Mouse (Mus musculus) liver, embryonic 12.5 days (tissue): Measurements from ENCODE around the gene Hnrnpll. TPM values are rescaled to one million over a fixed set of nuclear protein-coding genes. Genes with fewer than 3 reads are reported as not detected.
A peak's percentile ranks its signal among the peaks of the same experiment; 100 is the strongest.
"Not testable (repeated sequence)": the region's sequence is repeated elsewhere in the genome, so short reads cannot be mapped to it uniquely, and the experiment has no call there.

Experiments
- ATAC-seq: fragments of 200-750 bp; cut with Nextera tagmentation; 2 replicates; pipeline ENCODE4 v1.8.0; 2017; ENCODE audit warnings: moderate number of reproducible peaks, mild to moderate bottlenecking, moderate library complexity
- H3K27ac ChIP-seq: fragments of 300-500 bp; sonication (generic); 2 replicates; pipeline ENCODE4 v1.5.1; 2016; ENCODE audit warnings: mild to moderate bottlenecking
- H3K27me3 ChIP-seq: fragments of 300-500 bp; sonication (generic); replicated peaks from 2 replicates; pipeline ENCODE4 v1.6.1; 2016; ENCODE audit warnings: mild to moderate bottlenecking, moderate library complexity
- H3K36me3 ChIP-seq: fragments of 300-500 bp; sonication (generic); 2 replicates; pipeline ENCODE4 v1.6.1; 2016; ENCODE audit warnings: mild to moderate bottlenecking, moderate library complexity
- H3K4me1 ChIP-seq: fragments of 300-500 bp; sonication (generic); 2 replicates; pipeline ENCODE4 v1.6.1; 2016
- H3K4me2 ChIP-seq: fragments of 300-500 bp; sonication (generic); 2 replicates; pipeline ENCODE4 v1.6.1; 2016; ENCODE audit warnings: mild to moderate bottlenecking, moderate library complexity
- H3K4me3 ChIP-seq: fragments of 300-500 bp; sonication (generic); 2 replicates; pipeline ENCODE4 v1.5.1; 2016; ENCODE audit warnings: mild to moderate bottlenecking, moderate library complexity
- H3K9ac ChIP-seq: fragments of 300-500 bp; sonication (generic); 2 replicates; pipeline ENCODE4 v1.6.1; 2016; ENCODE audit warnings: mild to moderate bottlenecking, moderate library complexity
- H3K9me3 ChIP-seq: fragments of 300-500 bp; sonication (generic); replicated peaks from 2 replicates; pipeline ENCODE4 v1.6.1; 2016; ENCODE audit warnings: mild to moderate bottlenecking, moderate library complexity
- WGBS: fragments of 180-500 bp; shearing (Covaris S2); methylation state at CpG from one replicate; pipeline ENCODE4 v1.1.7; 2016; ENCODE audit not compliant: insufficient replicate concordance; 5-methylcytosine and 5-hydroxymethylcytosine counted together
- polyA plus RNA-seq: library from polyadenylated mRNA; unstranded; fragments of >200 nt; fragmentation: Nextera tagmentation; extraction: Ambion mirVana; gene quantifications from 2 replicates; pipeline ENCODE4 v1.2.1, GENCODE M21; 2016

Hnrnpll gene
- polyA plus RNA-seq, 1 experiment from 2014 or later = 52.5 TPM

GRCm38 (mm10) chr17:80017389-80017788 is 44.7 kb downstream of the Hnrnpll start:
- H3K36me3 ChIP-seq = no peaks in the 10 kb centered on the region
- no peaks in the 10 kb centered on the region for H3K9me3 ChIP-seq
- H3K4me1 ChIP-seq = peaks cover 57% of the 10 kb centered on the region
- no peaks in the 10 kb centered on the region; the same call in 1 of the 2 replicates for H3K27me3 ChIP-seq
- no peak for ATAC-seq
- no peak overlapping the region for H3K4me3 ChIP-seq
- WGBS = 38% methylated on average over 12 of the region's 12 CpGs
- no peak overlapping the region for H3K27ac ChIP-seq
- H3K9ac ChIP-seq = no peak overlapping the region
- 0 out of 2 replicates have a peak overlapping the region, but pooled peaks have one; percentile 27 for H3K4me2 ChIP-seq

- not testable (repeated sequence) for H3K9ac ChIP-seq, H3K27ac ChIP-seq, H3K27me3 ChIP-seq, ATAC-seq, H3K4me3 ChIP-seq, H3K4me2 ChIP-seq, H3K36me3 ChIP-seq, H3K9me3 ChIP-seq
- WGBS = 74% methylated on average over 4 of the region's 4 CpGs
- peaks cover 62% of the 10 kb centered on the region for H3K4me1 ChIP-seq
These were observed 45.7 kb downstream of the Hnrnpll start for GRCm38 (mm10) chr17:80016400-80016799.

DNA sequence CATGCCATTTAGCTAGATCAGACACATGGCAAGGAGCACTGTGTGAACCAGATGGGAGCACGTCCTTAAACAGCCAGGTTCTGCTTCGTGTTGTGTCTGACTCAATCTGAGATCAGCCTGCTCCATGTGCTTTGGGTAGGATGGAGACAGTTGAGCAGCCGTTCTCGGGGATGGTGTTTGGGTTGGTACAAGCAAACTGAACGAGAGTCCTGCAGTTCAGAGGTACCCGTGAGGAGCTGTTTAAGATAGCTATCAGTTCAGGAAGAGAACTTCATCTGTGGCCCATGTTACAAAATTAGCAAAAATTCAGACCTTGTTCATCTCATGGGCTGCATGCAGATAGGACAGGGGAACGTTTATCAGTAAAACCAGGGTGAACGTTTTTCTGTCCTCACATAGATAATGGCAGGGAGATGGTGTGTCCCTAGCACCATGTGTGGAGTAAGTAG is 47.7 kb downstream of the Hnrnpll start:
- Histone ChIP-seq H3K4me2 (peak overlapping the region; percentile 54), H3K4me1 (peaks cover 57% of the 10 kb centered on the region), H3K36me3 (no peaks in the 10 kb centered on the region), H3K4me3 (peak overlapping the region; percentile 20), H3K9me3 (no peaks in the 10 kb centered on the region), H3K27me3 (peaks cover 8% of the 10 kb centered on the region), H3K27ac (peak overlapping the region; percentile 45), H3K9ac (peak overlapping the region; percentile 24; the same call in 1 of the 2 replicates)
- 18% methylated on average over 8 of the region's 8 CpGs for WGBS
- ATAC-seq = peak; percentile 90

DNA sequence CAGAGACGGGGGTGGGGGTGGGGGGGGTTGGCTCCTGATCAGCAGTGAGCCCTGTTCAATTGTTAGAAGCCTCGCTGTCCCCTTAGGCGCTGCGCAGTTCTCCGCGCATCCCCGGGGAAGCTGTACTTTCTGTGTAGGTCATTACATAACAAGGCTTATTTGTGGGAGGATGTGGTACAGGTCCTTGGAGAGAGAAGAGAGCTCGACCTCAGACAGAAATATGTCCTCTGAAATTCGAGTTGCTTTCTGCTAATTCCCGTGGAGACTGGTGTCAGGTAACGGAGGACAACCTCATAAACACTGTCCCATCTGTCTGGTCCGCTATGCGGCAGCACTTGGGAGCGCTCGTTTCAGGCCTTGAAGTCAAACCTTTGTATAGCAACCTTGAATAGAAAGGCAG is 52.2 kb downstream of the Hnrnpll start:
- no peak for ATAC-seq
- Histone ChIP-seq H3K27me3 (peaks cover 26% of the 10 kb centered on the region), H3K36me3 (no peaks in the 10 kb centered on the region), H3K27ac (no peak overlapping the region), H3K9ac (no peak overlapping the region), H3K4me3 (no peak overlapping the region), H3K4me2 (no peak overlapping the region), H3K4me1 (peaks cover 20% of the 10 kb centered on the region), H3K9me3 (no peaks in the 10 kb centered on the region)
- 45% methylated on average over 15 of the region's 15 CpGs for WGBS

- Histone ChIP-seq H3K4me3 (no peak overlapping the region), H3K4me2 (no peak overlapping the region), H3K9me3 (no peaks in the 10 kb centered on the region), H3K27ac (no peak overlapping the region), H3K9ac (no peak overlapping the region), H3K4me1 (peaks cover 13% of the 10 kb centered on the region), H3K36me3 (no peaks in the 10 kb centered on the region), H3K27me3 (peaks cover 26% of the 10 kb centered on the region)
- 36% methylated on average over 5 of the region's 5 CpGs for WGBS
- ATAC-seq = no peak
These were observed 53.3 kb downstream of the Hnrnpll start for GRCm38 (mm10) chr17:80008847-80009246.

DNA sequence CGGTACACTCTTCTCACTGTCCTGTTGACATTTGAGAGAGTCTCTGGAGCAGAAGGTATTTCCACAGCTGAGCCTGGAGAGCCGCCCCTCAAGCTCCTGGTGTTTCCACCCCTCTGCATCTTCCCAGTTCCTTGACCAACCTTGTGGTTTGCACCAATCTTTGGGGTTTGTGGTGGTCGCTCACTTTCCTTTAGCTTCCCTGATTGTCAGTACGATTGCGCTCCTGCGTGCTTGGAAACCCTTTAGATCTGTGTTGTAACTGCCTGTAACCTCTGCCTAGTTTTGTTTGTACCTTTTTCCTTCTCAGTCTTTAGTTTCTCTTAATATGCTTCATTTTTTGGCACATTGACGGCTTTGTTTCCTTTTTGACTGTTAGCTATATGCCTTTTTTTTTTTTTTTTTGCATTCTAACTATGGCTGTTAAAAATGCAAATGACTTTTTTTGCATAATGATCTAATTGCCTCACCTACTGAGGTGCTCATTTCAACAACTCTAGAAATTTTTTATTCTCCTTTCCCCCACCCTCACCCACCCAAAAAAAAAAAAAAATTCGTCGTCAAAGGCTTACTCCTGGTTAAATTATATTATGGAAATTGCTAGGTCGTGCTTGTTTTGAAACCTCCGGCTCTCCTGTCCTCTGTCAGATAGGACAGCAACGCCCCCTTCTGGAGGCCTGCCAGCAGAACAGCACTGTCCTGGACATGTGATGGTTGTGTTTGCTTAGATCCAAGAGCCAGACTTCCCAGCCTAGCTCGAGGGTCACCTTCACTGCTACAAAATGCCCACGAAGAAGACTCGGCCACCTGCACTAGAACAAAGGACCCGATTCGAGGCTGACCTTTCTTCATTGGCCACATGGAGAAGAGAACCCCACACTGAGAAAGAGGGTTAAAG is 57.5 kb downstream of the Hnrnpll start:
- H3K9me3 ChIP-seq = no peaks in the 10 kb centered on the region
- peak overlapping the region; percentile 48 for H3K4me2 ChIP-seq
- H3K36me3 ChIP-seq = no peaks in the 10 kb centered on the region
- H3K27me3 ChIP-seq = peaks cover 19% of the 10 kb centered on the region; the same call in 1 of the 2 replicates
- no peak overlapping the region for H3K4me3 ChIP-seq
- H3K9ac ChIP-seq = no peak overlapping the region
- peak; percentile 76 for ATAC-seq
- H3K4me1 ChIP-seq = peaks cover 4% of the 10 kb centered on the region
- H3K27ac ChIP-seq = no peak overlapping the region
- WGBS = 20% methylated on average over 17 of the region's 17 CpGs

DNA sequence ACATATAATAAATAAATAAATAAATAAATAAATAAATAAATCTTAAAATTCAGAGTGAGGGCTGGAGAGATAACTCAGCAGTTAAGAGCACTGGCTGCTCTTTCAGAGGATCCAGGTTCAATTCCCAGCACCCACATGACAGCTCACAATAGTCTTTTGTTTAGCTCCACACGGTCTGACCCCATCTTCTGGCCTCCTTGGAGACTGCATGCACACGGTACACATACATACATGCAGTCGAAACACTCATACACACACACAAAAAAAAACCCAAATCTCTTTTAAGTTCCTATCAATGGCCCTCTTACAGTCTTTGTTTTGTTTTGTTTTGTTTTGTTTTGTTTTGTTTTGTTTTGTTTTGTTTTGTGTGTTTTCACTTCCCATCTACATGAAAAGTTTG is 58.3 kb downstream of the Hnrnpll start:
- H3K4me3 ChIP-seq, H3K4me1 ChIP-seq, H3K27ac ChIP-seq, H3K36me3 ChIP-seq, ATAC-seq, H3K9ac ChIP-seq, H3K9me3 ChIP-seq: not testable (repeated sequence)
- H3K27me3 ChIP-seq = peaks cover 12% of the 10 kb centered on the region; the same call in 1 of the 2 replicates
- peak overlapping the region; percentile 48; the same call in 1 of the 2 replicates for H3K4me2 ChIP-seq
- 91% methylated on average over 3 of the region's 3 CpGs for WGBS

GRCm38 (mm10) chr17:80002385-80002852 is 59.7 kb downstream of the Hnrnpll start:
- no peaks in the 10 kb centered on the region for H3K9me3 ChIP-seq
- 69% methylated on average over 3 of the region's 3 CpGs for WGBS
- no peaks in the 10 kb centered on the region for H3K36me3 ChIP-seq
- H3K27me3 ChIP-seq = 0 out of 2 replicates have a peak, but pooled peaks cover under 1% of the 10 kb centered on the region
- H3K4me2 ChIP-seq = no peak overlapping the region
- no peak for ATAC-seq
- no peak overlapping the region for H3K4me3 ChIP-seq
- peaks cover 4% of the 10 kb centered on the region for H3K4me1 ChIP-seq
- no peak overlapping the region for H3K27ac ChIP-seq
- no peak overlapping the region for H3K9ac ChIP-seq

DNA sequence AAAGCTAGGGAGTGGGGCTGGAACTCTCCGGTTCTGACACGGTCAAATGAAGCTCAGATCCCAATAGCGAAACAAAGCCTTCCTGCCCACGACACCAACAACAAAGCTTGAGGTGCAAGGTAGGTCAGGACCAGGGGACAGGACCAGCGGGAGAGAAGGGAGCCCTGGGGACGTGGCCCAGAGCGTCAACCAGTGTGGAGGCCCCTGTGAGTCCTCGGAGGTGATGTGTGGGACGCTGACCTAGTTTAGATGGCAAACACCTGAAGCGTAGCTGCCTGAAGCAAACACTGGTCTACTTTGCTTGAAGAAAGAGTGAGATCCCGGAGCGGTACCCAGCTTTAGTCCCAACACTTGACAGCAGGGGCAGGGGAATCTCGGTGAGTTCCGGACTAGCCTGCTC is 62.5 kb downstream of the Hnrnpll start:
- H3K36me3 ChIP-seq = no peaks in the 10 kb centered on the region
- peaks cover 4% of the 10 kb centered on the region for H3K4me1 ChIP-seq
- no peak overlapping the region for H3K27ac ChIP-seq
- H3K4me2 ChIP-seq = no peak overlapping the region
- no peak for ATAC-seq
- WGBS = 79% methylated on average over 14 of the region's 14 CpGs
- H3K4me3 ChIP-seq = no peak overlapping the region
- H3K27me3 ChIP-seq = no peaks in the 10 kb centered on the region; the same call in 1 of the 2 replicates
- H3K9me3 ChIP-seq = no peaks in the 10 kb centered on the region
- no peak overlapping the region for H3K9ac ChIP-seq

- 76% methylated on average over 5 of the region's 5 CpGs for WGBS
- no peaks in the 10 kb centered on the region for H3K36me3 ChIP-seq
- no peak overlapping the region for H3K9ac ChIP-seq
- no peaks in the 10 kb centered on the region for H3K4me1 ChIP-seq
- H3K27ac ChIP-seq = no peak overlapping the region
- no peak for ATAC-seq
- H3K27me3 ChIP-seq = no peaks in the 10 kb centered on the region; the same call in 1 of the 2 replicates
- H3K4me3 ChIP-seq = no peak overlapping the region
- no peaks in the 10 kb centered on the region for H3K9me3 ChIP-seq
- no peak overlapping the region for H3K4me2 ChIP-seq
These were observed 63.1 kb downstream of the Hnrnpll start for GRCm38 (mm10) chr17:79998986-79999385.

DNA sequence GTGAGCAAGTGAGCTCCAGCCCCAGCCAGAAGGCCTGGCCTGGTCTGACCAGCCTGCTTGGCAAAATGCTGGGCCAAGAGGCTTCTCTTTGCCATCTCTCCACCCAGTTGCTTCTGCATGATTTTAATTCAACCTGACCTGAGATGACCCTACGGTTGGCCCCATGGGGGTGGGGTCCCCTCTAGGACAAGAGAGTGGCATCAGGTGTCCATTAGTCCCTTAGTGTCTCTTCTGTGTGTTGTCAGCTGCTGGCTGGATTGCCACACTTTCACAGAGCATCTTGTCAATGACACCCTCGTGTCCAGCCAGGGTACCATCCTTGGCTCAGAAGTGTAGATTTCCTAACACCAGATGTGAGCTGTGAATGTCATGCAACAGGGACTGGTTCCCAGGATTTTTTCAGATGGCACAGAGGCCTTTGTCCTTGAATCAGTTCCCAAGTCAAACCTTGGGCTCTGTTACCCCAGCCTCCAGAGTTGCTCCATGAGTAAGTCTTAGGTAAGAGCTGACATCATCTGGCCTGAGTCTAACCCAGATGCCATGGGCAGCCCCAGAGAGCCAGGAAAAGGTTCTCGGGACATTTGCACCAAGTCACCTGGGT is 66.9 kb downstream of the Hnrnpll start:
- H3K27ac ChIP-seq = no peak overlapping the region
- H3K4me1 ChIP-seq = no peaks in the 10 kb centered on the region
- no peak overlapping the region for H3K4me3 ChIP-seq
- no peak overlapping the region for H3K9ac ChIP-seq
- WGBS = 70% methylated on average over 3 of the region's 3 CpGs
- peaks cover 5% of the 10 kb centered on the region; the same call in 1 of the 2 replicates for H3K27me3 ChIP-seq
- H3K9me3 ChIP-seq = no peaks in the 10 kb centered on the region
- no peak for ATAC-seq
- H3K36me3 ChIP-seq = no peaks in the 10 kb centered on the region
- H3K4me2 ChIP-seq = no peak overlapping the region

DNA sequence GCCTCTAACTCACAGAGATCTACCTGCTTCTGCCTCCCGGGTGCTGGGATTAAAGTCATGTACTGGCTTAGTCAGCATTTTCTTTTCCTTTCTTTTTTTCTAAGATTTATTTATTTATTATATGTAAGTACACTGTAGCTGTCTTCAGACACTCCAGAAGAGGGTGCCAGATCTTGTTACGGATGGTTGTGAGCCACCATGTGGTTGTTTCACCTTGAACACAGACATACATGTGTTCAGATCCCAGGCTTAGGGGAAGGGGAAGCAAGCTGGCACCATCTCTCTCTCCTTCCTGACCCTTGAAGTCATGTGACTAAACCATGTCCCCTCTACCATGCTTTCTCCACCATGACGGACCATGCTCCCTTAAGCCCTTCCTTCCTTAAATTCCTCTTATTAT is 70.0 kb downstream of the Hnrnpll start:
- Histone ChIP-seq H3K9ac (no peak overlapping the region), H3K27ac (no peak overlapping the region), H3K36me3 (no peaks in the 10 kb centered on the region), H3K4me1 (no peaks in the 10 kb centered on the region), H3K4me3 (no peak overlapping the region), H3K9me3 (no peaks in the 10 kb centered on the region), H3K4me2 (no peak overlapping the region), H3K27me3 (peaks cover 9% of the 10 kb centered on the region)
- no peak for ATAC-seq
- 68% methylated on average over 3 of the region's 3 CpGs for WGBS
